Mouse (Mus musculus) heart, adult 18-20 months (tissue): Measurements from ENCODE around the gene Iqsec2. TPM values are rescaled to one million over a fixed set of nuclear protein-coding genes. Genes with fewer than 3 reads are reported as not detected.
A peak's percentile ranks its signal among the peaks of the same experiment; 100 is the strongest.

Experiments used
- DNase-seq, 2 experiments: peaks; one replicate each; pipeline ENCODE4 v3.0.0; 2021 to 2022; ENCODE audit warnings: mixed read lengths in 1 of 2
- total RNA-seq, 2 experiments: library from RNA; stranded (reverse); gene quantifications; 2 replicates each; pipeline ENCODE4 v1.2.3; 2021

Gene Iqsec2
- total RNA-seq, 2 experiments from 2014 or later: 63.0 to 85.4 TPM

- no peak for DNase-seq
Measured at GRCm38 (mm10) chrX:152244492-152245189, 100.6 kb downstream of the Iqsec2 start.

GRCm38 (mm10) chrX:152271189-152271588 is 127.1 kb downstream of the Iqsec2 start:
- peak; percentile 20 to 22 for DNase-seq

Other genes with a start within 250 kb of the Iqsec2 start
- gene Hsd17b10, start 142.4 kb upstream of the Iqsec2 start, total RNA-seq: 100 to 1,000 TPM; 218 to 254 TPM
- gene Ribc1, start 128.0 kb upstream of the Iqsec2 start, total RNA-seq: under 1 TPM; 0.27 to 0.44 TPM
- gene Smc1a, start 127.8 kb upstream of the Iqsec2 start, total RNA-seq: 10 to 100 TPM; 21.1 to 23.9 TPM
- 10 to 100 TPM; 30.8 to 48.1 TPM for gene Kdm5c, start 88.8 kb downstream of the Iqsec2 start, total RNA-seq
- 1 to 10 TPM; 2.7 to 5.7 TPM for gene Kantr, start 183.2 kb downstream of the Iqsec2 start, total RNA-seq
- gene Tspyl2, start 198.2 kb downstream of the Iqsec2 start, total RNA-seq: 10 to 100 TPM in 1 of 2 experiments, 1 to 10 TPM in 1; 9.4 to 14.8 TPM
- gene Gpr173, start 224.4 kb downstream of the Iqsec2 start, total RNA-seq: under 1 TPM; 0.51 to 0.74 TPM